Mouse (Mus musculus) adrenal gland (tissue): ENCODE measurements around the gene Pank1.

Source experiments
- intact Hi-C: fragments of 180-260 bp; cut with DNase I; formaldehyde crosslinking; loops from one replicate; pipeline ENCODE4 v1.15.1; 2025

Pank1 gene

DNA sequence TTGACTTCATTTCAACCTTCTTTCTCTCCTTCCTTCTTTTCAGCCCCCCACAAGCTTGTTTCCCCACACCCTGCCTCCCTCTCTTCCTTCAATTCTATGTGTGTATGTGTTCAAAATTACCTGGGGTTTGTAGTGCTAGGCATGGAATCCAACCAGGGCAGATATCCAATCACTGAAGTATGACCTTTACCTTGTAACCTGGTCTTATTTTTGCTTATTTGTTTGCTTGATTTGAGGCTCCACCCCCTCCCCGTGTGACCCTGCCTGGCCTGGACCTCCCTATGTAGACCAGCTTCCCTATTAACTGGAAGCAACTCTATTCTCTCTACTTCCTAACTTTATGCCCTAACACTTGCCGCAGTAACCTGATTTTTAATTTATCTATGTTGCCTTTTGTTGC is 3.2 kb upstream of the Pank1 start:
- intact Hi-C loops, result loop anchor here (5.0 kb wide), 1 partner anchor 40 kb away; the partner anchor contains the start of gene Kif20b

DNA sequence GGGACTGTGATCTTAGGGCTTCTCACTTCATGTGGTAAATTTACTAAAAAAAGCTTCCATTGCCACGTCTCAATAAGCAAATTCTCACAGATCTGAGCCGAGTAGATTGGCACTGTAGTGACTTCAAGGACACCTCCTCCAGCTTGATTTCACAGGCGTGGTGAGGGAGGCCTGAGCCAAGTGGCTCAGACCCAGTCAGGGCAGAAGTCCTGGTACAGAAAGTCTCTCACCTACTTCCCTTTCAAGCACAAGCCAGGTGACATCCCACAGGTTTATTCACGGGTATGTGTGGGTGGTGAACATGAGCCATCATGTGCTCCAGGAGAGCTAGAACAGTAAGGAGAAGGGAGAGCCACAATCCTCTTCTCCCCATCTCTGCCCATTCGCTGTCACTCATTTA is 1.9 kb upstream of the Pank1 start:
- intact Hi-C loops, result loop anchor here (5.0 kb wide), 1 partner anchor 41 kb away; the partner anchor contains the start of gene Kif20b

DNA sequence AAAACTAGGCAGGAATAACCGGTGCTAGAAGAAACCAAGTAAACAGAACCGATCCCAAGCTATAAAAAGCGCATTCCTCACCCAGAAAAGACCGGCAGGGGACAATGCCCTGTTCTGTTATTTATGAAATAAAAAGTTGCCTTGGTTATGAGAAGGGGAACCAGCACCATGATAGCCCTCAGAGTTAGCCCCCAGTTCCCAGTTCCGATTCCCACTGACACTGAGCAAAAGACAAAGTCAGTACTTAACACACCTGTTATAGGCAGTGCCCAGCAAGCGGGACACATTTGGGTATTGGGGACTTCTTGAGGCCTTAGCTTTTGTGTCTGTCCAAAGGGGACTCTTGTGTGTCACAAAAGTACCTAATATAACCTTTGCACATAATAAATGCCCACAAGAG is 369 bp upstream of the Pank1 start:
- intact Hi-C loops, result loop anchor here (5.0 kb wide), 2 partner anchors 43 to 52 kb away; partner anchors contain the start of gene Kif20b

- intact Hi-C loops, result loop anchor here (5.0 kb wide), 1 partner anchor 51 kb away; no protein-coding TSS in a partner anchor
These were observed 1.2 kb downstream of the Pank1 start for GRCm38 (mm10) chr19:34877898-34878602.

DNA sequence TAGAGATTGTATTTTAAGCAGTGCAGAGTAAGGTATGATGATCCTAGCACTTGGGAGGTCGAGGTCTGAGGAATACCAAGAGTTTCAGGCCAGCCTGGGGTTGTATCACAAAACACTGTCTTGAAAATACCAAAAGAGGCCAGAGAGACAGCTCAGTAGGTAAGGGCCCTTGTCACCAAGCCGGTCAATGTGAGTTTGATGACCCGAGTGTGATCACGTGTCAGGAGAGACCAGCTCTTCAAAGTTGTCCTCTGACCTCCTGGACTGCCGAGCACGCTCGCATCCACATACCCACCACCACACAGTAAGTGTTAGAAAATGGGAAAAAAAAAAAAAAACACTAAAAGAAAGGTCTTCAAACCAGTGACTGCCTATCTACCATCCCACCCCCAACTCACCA is 2.6 kb downstream of the Pank1 start:
- intact Hi-C loops, result loop anchor here (5.0 kb wide), 1 partner anchor 49 kb away; no protein-coding TSS in a partner anchor

- intact Hi-C loops, result no loop called here
These were observed 9.9 kb downstream of the Pank1 start for GRCm38 (mm10) chr19:34869375-34869774.

- intact Hi-C loops, result no loop called here
These were observed 11.0 kb downstream of the Pank1 start for GRCm38 (mm10) chr19:34868093-34868741.

- intact Hi-C loops, result no loop called here
These were observed 15.5 kb downstream of the Pank1 start for GRCm38 (mm10) chr19:34863737-34864136.

DNA sequence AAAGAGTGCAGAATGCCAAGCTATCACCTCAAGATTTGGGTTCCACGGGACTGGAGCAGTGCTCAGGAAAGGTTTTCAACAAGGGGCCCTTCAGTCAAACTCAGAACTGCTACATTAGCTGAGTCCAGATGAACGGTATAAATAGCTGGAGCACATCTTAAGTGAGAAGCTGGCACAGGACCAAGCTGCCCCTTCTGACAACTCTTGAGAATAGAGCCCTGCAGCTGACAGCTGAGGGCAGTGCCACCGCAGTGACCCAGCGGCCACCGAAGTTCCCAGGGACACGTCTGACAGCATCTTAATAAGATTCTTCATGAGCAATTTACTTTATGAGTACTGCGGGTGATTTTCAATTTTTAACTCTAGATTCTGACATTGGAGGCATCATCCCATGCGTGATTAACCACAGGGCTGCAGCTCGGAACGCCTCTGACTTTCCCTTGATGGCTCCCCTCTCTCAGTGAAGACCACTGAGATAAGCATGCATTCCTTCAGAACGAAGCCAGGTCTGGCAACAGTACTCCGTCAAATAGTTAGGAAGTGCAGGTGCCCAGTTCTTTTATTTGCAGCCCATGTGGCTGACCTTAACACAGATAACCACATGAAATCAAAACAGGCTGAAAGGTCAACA is 23.1 kb downstream of the Pank1 start:
- intact Hi-C loops, result no loop called here

- intact Hi-C loops, result no loop called here
These were observed 28.1 kb downstream of the Pank1 start for GRCm38 (mm10) chr19:34851161-34851560.

GRCm38 (mm10) chr19:34849426-34849825 is 29.8 kb downstream of the Pank1 start:
- intact Hi-C loops, result no loop called here

- intact Hi-C loops, result no loop called here
These were observed 31.1 kb downstream of the Pank1 start for GRCm38 (mm10) chr19:34848164-34848563.

- intact Hi-C loops, result no loop called here
These were observed 32.2 kb downstream of the Pank1 start for GRCm38 (mm10) chr19:34847103-34847502.

GRCm38 (mm10) chr19:34846508-34847038 is 32.7 kb downstream of the Pank1 start:
- intact Hi-C loops, result no loop called here

- intact Hi-C loops, result no loop called here
These were observed 33.2 kb downstream of the Pank1 start for GRCm38 (mm10) chr19:34846005-34846404.

- intact Hi-C loops, result no loop called here
These were observed 33.9 kb downstream of the Pank1 start for GRCm38 (mm10) chr19:34845331-34845730.

- intact Hi-C loops, result no loop called here
These were observed 34.5 kb downstream of the Pank1 start for GRCm38 (mm10) chr19:34844760-34845159.

DNA sequence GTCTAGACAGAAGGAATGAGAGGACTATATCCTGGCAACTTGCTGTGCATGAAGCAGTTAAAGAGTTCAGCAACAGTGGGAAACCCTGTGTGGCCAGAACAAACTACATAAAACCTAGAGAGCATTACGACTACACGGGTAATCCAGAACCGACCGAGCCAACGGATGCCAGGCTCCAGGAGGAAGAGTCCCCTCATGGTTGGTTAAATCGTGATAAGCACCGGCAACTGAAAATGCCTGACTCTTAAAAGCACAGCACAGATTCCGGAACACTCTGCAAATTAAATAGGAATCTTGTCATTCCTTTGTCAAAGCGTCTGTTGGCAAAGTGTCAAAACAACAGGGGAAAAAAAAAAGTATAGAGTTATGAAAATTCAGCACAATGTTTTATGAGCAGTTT is 35.2 kb downstream of the Pank1 start:
- intact Hi-C loops, result no loop called here

GRCm38 (mm10) chr19:34841719-34842506 is 37.3 kb downstream of the Pank1 start:
- intact Hi-C loops, result no loop called here

GRCm38 (mm10) chr19:34838624-34839023 is 40.6 kb downstream of the Pank1 start:
- intact Hi-C loops, result loop anchor here (5.0 kb wide), 1 partner anchor 34 kb away; no protein-coding TSS in a partner anchor

DNA sequence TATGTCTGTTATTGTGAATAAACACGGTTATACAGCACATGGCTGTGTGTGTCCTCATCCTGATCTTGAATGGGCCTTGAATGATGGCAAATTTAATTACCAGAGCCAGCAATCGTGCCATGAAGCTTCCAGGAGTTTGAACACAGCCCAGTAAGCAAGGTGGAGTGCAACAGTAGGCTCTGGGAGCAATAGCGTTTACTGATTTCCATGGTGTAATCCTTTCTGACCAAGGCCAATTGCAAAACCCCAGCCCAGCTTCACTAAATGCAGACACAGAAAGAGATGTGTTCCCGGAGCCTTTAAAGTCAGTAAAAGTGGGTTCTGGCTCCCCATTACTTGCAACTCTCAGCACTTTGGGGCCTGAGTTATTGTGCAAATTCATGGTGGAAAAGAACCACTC is 47.6 kb downstream of the Pank1 start:
- intact Hi-C loops, result no loop called here
